Mouse (Mus musculus) T-helper 17 cell (primary cell): ENCODE measurements at regions not wholly inside any gene's neighbourhood (a gene's known extent, or its start where the extent isn't known, plus 50 kb on each side); places are given as distances from the start of the nearest gene placed in this dataset.
"Not testable (repeated sequence)": the region's sequence is repeated elsewhere in the genome, so short reads cannot be mapped to it uniquely, and the experiment has no call there.

Experiments
- in situ Hi-C, 2 experiments: fragments of 300-600 bp; cut with MboI, MseI; formaldehyde crosslinking; loops; 1 replicate in 1 of 2; 2 replicates in 1 of 2; pipeline ENCODE4 v1.15.1; 2025; ENCODE audit warnings: high pct_unique_total_duplicates in 2 of 2

- in situ Hi-C loops, result no loop called here
These were observed 593.5 kb downstream of the Efna5 start for GRCm38 (mm10) chr17:62287666-62288065.

DNA sequence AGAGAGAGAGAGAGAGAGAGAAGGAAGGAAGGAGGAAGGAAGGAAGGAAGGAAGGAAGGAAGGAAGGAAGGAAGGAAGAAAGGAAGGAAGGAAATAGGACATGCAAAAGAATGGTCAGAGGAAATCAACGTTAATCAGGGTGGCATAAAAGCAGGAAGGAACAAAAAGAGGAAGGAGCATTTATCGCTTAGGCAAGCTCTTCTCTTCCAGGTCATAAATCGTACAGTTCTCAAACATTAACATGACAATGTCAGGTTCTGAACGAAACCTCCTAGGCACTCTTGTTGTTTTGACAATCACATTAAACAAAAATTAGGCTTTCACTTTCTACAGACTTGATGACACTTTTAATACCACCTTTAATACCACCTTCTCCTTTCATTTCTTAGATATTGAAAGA, 594.0 kb downstream of the Efna5 start:
- in situ Hi-C loops, result no loop called here

- in situ Hi-C loops, result no loop called here
These were observed 594.7 kb downstream of the Efna5 start for GRCm38 (mm10) chr17:62286086-62287080.

GRCm38 (mm10) chr17:62280201-62280600, 600.9 kb downstream of the Efna5 start:
- in situ Hi-C loops, result no loop called here

- in situ Hi-C loops, result no loop called here
These were observed 609.7 kb downstream of the Efna5 start for GRCm38 (mm10) chr17:62271399-62271798.

GRCm38 (mm10) chr17:62269279-62269678, 611.8 kb downstream of the Efna5 start:
- in situ Hi-C loops, result no loop called here

DNA sequence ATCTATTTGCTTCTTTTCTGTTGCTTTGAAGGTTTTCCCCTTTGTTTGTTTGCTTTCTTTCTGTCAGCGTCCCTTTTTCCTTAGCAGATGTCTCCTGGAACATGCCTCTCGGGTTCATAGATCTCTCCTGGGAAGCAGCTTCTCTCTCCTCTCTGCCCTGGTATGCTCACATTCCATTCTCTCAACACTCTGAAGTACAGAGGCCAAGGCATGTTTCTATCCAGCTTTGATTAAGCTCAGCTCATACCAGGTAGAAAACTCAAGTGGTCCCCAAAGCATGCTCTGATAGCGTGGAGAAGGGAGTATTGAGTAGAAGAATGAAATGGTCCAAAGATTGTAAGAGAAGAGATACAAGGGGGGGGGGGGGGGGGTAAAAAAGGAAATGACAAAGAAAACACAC, 627.7 kb downstream of the Efna5 start:
- in situ Hi-C loops, result no loop called here

GRCm38 (mm10) chr17:62248011-62248410, 633.1 kb downstream of the Efna5 start:
- in situ Hi-C loops, result no loop called here

- in situ Hi-C loops, result no loop called here
These were observed 634.5 kb downstream of the Efna5 start for GRCm38 (mm10) chr17:62246650-62247049.

DNA sequence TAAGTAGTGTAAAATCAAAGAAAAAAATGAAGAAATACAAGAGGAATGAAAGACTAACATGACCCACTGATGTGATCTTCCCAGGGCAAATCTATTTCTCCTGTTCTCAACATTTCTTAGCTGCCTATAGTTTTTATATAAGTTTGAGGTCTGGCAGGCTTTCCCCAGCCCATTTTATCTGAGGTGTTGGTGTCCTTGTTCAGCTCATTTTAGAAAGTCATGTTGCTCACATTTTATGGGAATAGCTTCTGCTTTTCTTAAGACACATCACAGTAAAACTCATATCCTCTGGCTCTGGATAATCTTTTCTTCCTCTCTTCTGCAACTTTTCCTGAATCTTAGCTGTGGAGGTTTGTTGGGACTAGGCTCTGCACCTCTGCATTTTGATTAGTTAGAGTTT, 650.2 kb downstream of the Efna5 start:
- in situ Hi-C loops, result no loop called here

GRCm38 (mm10) chr17:62210441-62211025, 670.6 kb downstream of the Efna5 start:
- in situ Hi-C loops, result no loop called here

DNA sequence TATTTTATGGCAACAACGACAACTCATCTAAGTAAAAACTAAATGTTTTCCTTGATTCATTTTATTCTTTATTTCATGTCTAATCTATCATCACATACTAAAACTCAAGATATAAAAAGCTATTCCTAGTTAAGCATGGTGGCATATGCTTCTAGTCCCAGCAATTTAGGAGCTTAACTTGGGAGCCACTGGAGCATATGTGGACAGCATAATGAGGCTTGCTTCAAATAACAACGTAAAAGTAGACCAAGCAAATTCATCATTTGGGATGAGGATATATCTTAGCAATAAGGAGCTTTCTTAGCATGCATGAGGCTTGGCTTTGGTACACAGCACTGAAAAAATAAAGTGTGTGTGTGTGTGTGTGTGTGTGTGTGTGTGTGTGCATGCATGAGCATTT, 678.5 kb downstream of the Efna5 start:
- in situ Hi-C loops, result no loop called here

GRCm38 (mm10) chr17:62200491-62200890, 680.6 kb downstream of the Efna5 start:
- in situ Hi-C loops, result no loop called here

DNA sequence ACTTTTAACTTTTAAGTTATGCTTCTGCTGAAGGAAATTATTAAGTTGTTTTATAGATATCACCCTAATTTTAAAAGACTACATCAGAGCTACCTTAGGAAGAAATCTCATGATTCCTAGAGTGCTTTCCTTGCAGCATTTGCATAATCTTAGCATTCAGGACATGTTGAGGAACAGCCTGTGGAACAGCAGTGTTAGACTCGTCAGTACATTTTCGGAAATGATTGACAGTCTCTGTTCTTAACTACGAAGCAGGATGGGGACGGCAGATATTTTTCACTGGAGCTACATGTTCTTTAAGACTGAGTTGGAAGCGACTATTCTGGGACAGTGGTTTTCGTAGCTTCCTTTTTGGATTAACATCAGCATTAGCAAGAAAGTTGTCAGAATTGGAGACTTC, 681.6 kb downstream of the Efna5 start:
- in situ Hi-C loops, result no loop called here

- in situ Hi-C loops, result no loop called here
These were observed 702.4 kb downstream of the Efna5 start for GRCm38 (mm10) chr17:62178612-62179210.

- in situ Hi-C loops, result no loop called here
These were observed 704.8 kb downstream of the Efna5 start for GRCm38 (mm10) chr17:62176336-62176735.

DNA sequence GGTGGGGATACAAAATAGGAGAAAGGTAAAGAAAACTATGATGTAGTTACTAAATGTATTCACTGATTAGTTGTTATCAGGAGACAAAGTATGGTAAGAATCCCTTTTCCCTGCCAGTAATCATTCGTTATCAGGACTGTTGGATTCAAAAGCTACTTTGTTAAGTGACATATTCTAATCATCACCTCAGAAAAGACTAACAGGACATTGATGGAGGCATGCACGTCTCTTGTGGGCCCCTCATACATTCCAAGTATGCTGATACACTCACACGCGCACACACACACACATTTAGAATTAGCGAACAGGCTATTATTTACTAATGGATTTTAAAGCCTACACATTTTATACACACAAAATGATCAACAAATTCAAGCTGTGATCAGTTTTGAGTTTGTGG, 708.8 kb downstream of the Efna5 start:
- in situ Hi-C loops, result no loop called here

GRCm38 (mm10) chr17:62171532-62171931, 709.6 kb downstream of the Efna5 start:
- in situ Hi-C loops, result no loop called here

DNA sequence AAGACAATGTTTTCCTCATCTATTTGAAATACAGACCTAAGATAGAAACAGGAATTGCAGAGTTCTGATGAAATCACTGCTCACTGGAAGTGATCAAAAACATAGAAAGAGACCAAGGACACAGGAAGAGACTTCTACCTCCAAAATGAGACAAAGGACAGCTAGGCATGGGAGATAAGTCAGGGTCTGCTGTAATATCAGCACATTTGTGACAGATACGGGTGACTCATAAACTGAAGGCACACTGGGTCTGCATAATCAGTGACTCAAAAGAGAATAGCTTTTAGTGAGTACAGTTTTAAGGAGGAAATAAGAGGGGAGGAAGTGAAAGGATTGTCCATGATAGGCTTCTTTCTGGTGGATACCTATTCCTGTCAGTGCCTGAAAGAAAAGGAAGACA, 719.7 kb downstream of the Efna5 start:
- in situ Hi-C loops, result no loop called here

- in situ Hi-C loops, result no loop called here
These were observed 720.8 kb downstream of the Efna5 start for GRCm38 (mm10) chr17:62160301-62160700.

DNA sequence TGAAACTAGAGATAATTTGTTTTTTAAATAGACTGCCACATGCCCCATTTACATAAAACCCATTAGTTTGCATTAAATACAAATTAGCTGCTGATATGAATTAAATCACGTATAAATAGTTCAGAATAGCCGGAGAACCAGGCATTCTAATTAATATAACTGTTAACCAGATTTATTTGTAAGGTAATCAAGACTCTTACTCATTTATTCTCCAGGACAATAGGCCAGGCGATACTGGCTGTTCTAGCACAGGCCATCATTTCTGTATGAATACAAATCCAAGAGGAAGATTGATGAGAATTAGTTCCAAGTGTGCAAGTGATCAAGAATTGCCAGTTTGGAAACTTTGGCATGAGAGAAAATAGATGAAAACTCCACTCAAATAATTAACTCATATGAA, 746.1 kb downstream of the Efna5 start:
- in situ Hi-C loops, result no loop called here

GRCm38 (mm10) chr17:62111703-62112102, 769.4 kb downstream of the Efna5 start:
- in situ Hi-C loops, result not testable (repeated sequence)

- in situ Hi-C loops, result no loop called here
These were observed 772.1 kb downstream of the Efna5 start for GRCm38 (mm10) chr17:62109052-62109451.
